Mouse (Mus musculus) embryonic fibroblast, embryonic 13.5 days (primary cell): Measurements from ENCODE around the gene Mipep.

Experiments used
- CTCF ChIP-seq: IDR thresholded peaks from 2 replicates; pipeline ENCODE4 v1.5.1; 2011; ENCODE audit warnings: mild to moderate bottlenecking, control low read depth, low read length, moderate library complexity, borderline replicate concordance; ENCODE audit not compliant: insufficient read depth
- POLR2A ChIP-seq: IDR thresholded peaks from 2 replicates; pipeline ENCODE4 v1.6.1; 2011; ENCODE audit warnings: low read depth, mild to moderate bottlenecking, control low read depth, low read length, moderate library complexity

DNA sequence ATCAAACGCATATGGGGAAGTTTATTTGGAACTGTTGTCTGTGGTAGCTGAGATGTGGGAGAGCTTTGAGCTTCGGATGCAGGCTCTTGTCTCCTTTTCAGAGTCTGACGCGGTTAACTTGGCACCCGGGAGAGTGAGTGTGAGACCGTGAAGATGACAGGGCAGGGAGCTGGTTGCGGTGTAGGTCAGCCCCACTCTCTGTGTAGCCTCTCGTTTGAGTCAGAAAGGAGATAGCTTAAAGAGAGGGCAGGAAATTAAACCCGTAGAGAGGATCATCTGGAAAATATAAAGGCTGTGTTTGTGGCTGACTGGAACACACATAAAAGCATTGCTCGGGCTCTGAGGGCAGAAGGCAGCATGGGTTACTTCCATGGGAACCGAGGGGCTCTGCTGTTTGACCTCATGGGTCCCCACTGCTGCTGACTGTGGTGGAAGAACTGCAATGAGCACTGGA lies 22.5 kb downstream of the Mipep start:
- TF ChIP-seq CTCF = no peak
- TF ChIP-seq POLR2A = no peak
